Mouse (Mus musculus) heart, embryonic 14.5 days (tissue): Measurements from ENCODE around the gene Trmt10b. TPM values are rescaled to one million over a fixed set of nuclear protein-coding genes. Genes with fewer than 3 reads are reported as not detected.

ENCODE experiments used
- ATAC-seq: fragments of 200-750 bp; cut with Nextera tagmentation; 2 replicates; pipeline ENCODE4 v1.8.0; 2017; ENCODE audit warnings: low read depth, moderate TSS enrichment; ENCODE audit not compliant: insufficient number of reproducible peaks, insufficient read depth, low FRiP score
- H3K27ac ChIP-seq, 2 experiments: fragments of 200-500 bp in 1 of 2; fragments of 300-500 bp in 1 of 2; sonication (generic) in 1 of 2; replicated peaks in 1 of 2; 2 replicates each; pipeline ENCODE4 v1.5.1; 2012 to 2014; ENCODE audit warnings: low read depth in 2 of 2, low read length in 2 of 2, control low read depth in 1 of 2, mild to moderate bottlenecking in 1 of 2, mixed read lengths in 1 of 2; ENCODE audit not compliant: control insufficient read depth in 1 of 2, insufficient read depth in 1 of 2
- H3K27me3 ChIP-seq: fragments of 300-500 bp; sonication (generic); 2 replicates; pipeline ENCODE4 v1.6.1; 2014; ENCODE audit warnings: mild to moderate bottlenecking, low read length, control low read depth; ENCODE audit not compliant: control insufficient read depth, insufficient read depth
- H3K36me3 ChIP-seq: fragments of 300-500 bp; sonication (generic); 2 replicates; pipeline ENCODE4 v1.6.1; 2014; ENCODE audit warnings: mild to moderate bottlenecking, control low read depth, low read length, mixed read lengths; ENCODE audit not compliant: control insufficient read depth, insufficient read depth
- H3K4me1 ChIP-seq, 2 experiments: fragments of 200-500 bp in 1 of 2; fragments of 300-500 bp in 1 of 2; sonication (generic) in 1 of 2; 2 replicates each; pipeline ENCODE4 v1.6.1; 2012 to 2014; ENCODE audit warnings: low read length in 2 of 2, control low read depth in 1 of 2, mixed read lengths in 1 of 2; ENCODE audit not compliant: control insufficient read depth in 2 of 2, insufficient read depth in 2 of 2
- H3K4me2 ChIP-seq: fragments of 300-500 bp; sonication (generic); 2 replicates; pipeline ENCODE4 v1.6.1; 2014; ENCODE audit warnings: mild to moderate bottlenecking, low read length
- H3K4me3 ChIP-seq, 2 experiments: fragments of 200-500 bp in 1 of 2; fragments of 300-500 bp in 1 of 2; sonication (generic) in 1 of 2; 2 replicates each; pipeline ENCODE4 v1.5.1; 2012 to 2014; ENCODE audit warnings: low read length in 2 of 2, mild to moderate bottlenecking in 2 of 2, control low read depth in 1 of 2, low read depth in 1 of 2, moderate library complexity in 1 of 2; ENCODE audit not compliant: control insufficient read depth in 1 of 2, insufficient read depth in 1 of 2
- H3K9ac ChIP-seq: fragments of 300-500 bp; sonication (generic); 2 replicates; pipeline ENCODE4 v1.6.1; 2014; ENCODE audit warnings: mild to moderate bottlenecking, low read length
- H3K9me3 ChIP-seq: fragments of 300-500 bp; sonication (generic); 2 replicates; pipeline ENCODE4 v1.6.1; 2016; ENCODE audit warnings: low read length, control low read depth; ENCODE audit not compliant: control insufficient read depth
- WGBS: fragments of 180-500 bp; shearing (Covaris S2); extraction: QIAGEN DNeasy Blood & Tissue Kit; methylation state at CpG from one replicate; pipeline ENCODE4 v1.1.7; 2014; 5-methylcytosine and 5-hydroxymethylcytosine counted together
- polyA plus RNA-seq: library from polyadenylated mRNA; unstranded; fragments of >200 nt; fragmentation: Nextera tagmentation; extraction: Ambion mirVana; gene quantifications from 2 replicates; pipeline ENCODE4 v1.2.1, GENCODE M21; 2014

Gene Trmt10b
- 10.1 and 10.6 TPM in 2 replicates for polyA plus RNA-seq

DNA sequence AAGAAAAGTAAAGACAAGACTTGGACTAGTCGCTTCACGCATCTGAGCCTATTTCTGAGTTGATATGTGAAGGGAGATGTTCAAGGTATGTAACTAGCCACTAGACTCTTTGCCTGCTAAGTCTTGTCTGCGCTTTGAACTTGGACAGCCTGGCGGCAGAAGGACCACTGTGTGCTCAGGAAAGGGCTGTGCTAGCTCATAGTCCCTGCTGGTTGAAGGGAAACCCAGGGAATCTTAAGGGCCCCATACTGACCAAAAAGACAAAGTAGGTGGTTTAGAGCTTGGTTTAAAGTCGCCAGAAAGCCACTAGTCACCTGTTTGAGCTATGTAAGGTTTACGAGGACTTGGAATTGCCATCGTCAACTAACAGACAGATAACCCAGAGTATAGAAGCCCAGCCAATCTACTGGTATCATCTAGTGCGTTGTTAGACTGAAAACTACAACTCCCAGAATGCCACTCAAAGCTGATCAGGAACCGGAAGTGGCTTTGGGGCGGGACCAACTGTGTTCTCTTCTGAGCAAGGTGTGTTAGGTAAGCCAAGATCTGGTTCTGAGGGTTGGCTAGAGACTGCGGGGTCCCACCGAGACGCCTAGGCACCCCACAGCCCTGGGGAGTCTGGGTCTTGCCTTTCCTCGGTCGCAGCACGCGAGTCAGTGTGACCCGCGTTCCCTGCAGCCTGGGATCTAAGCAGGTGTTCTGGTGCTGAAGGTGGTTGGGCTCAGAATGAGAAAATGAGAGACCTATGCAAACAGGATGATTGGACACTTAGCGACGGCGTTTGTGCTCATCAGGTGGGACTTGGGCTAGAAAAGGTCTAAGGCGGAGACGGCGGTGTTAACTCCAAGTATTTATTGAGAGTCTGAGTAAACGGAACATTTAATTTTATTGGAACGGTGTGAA, at the start of gene Trmt10b:
Gene Trmt10b, plus strand, starts transcription at position 466 of the 903 bp plus-strand sequence.
- H3K27ac ChIP-seq, result no peak within 1 kb of the TSS
- H3K9me3 ChIP-seq, result no peaks in the 10 kb centered on the region
- WGBS, result 20% methylated on average over 27 of the region's 27 CpGs
- H3K27me3 ChIP-seq, result no peaks in the 10 kb centered on the region
- peak within 1 kb of the TSS; percentile 85 for H3K9ac ChIP-seq
- peak within 1 kb of the TSS; percentile 95 for H3K4me3 ChIP-seq
- peaks cover 20% of the 10 kb centered on the region for H3K36me3 ChIP-seq
- ATAC-seq, result no peak
- peak within 1 kb of the TSS; percentile 77 for H3K4me2 ChIP-seq
- H3K4me1 ChIP-seq, result peaks cover 0 to 4% of the 10 kb centered on the region in 2 experiments; a peak in 1 of 4 replicates

DNA sequence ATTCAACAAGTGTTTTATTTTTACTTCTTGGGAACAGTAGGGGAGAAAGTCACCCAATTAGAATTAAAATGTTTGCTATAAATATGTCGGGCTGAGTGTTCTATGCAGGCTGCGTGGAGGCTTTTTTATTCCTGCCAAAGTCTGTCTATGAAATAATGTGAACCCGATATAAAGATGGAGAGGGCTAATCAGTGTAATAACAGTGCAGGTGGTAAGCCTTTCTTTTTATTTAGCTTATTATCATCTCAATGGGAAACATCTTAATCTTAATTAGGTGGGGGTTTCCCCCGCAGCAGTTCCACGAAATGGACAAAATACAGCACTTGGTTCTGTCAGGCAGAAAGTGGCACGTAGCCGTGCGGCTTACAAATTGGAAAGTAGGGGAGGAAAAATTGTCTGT, 45.7 kb upstream of the Trmt10b start:
- no peaks in the 10 kb centered on the region for H3K27me3 ChIP-seq
- 91% methylated on average over 8 of the region's 8 CpGs for WGBS
- H3K9ac ChIP-seq, result no peak overlapping the region
- no peak overlapping the region for H3K27ac ChIP-seq
- peaks cover 7 to 15% of the 10 kb centered on the region in 2 experiments for H3K4me1 ChIP-seq
- H3K4me3 ChIP-seq, result no peak overlapping the region
- no peak for ATAC-seq
- H3K36me3 ChIP-seq, result no peaks in the 10 kb centered on the region
- H3K4me2 ChIP-seq, result no peak overlapping the region
- no peaks in the 10 kb centered on the region for H3K9me3 ChIP-seq

DNA sequence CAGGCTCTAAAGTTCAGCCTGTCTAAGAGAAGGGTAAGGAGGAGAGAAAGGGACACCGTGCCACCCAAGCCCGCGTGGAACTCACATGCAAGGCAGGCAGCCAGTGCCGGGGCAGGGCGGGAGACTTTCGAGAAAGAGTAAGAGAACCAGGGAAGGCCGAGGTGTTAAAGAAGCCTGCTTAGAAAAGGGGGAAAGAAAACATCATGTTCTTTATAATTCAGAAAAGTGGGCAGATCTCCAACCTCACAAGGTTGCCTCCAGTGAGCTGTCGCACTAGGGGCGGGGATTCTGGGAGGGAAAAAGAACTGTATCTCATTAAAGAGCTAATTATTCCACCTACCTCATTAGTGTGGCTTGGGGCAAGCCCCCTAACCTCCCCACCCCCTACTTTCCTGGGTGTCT, 44.1 kb upstream of the Trmt10b start:
- Histone ChIP-seq H3K9ac (no peak overlapping the region), H3K27ac (no peak overlapping the region), H3K9me3 (no peaks in the 10 kb centered on the region), H3K36me3 (no peaks in the 10 kb centered on the region), H3K4me2 (no peak overlapping the region), H3K4me1 (peaks cover 9 to 15% of the 10 kb centered on the region in 2 experiments), H3K27me3 (no peaks in the 10 kb centered on the region), H3K4me3 (no peak overlapping the region)
- 76% methylated on average over 9 of the region's 9 CpGs for WGBS
- ATAC-seq, result no peak

DNA sequence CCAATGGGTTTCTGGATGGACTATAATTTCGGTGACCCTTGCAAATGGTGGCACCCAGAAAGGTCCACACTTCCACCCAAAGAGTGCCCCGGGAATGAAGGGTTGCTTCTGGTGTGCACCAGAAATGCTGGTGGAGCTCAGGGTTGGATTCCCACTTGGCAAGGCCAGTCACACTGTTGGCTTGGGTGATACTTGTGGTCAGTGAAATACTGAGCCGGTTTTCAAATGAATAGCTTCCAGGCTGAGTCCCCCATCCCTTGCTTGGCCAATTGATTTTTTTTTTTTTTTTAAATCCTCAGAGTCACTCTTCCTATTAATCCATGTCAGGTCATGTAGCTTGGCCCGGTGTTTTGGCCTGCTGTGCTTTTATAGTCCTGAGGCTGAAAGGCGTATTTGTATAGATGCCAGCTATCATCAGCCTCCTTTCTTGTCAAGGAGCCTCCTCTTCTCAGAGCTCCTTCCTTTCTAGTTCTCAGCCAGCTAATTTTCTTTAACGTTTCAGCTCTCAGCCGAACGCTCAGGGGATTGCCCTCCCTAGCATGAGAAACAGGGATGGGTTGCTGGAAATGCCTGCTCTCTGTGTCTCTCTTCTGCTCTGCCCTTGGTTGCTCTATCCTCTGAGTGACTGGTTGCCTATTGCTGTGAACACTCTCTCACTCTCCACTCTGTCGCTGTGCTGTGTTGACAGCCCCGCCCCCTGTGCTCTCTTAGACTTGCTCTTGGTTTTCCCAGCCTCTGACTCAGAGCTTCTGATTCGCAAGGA, 42.9 kb upstream of the Trmt10b start:
- Histone ChIP-seq H3K4me3 (no peak overlapping the region), H3K4me2 (peak overlapping the region; percentile 41; the same call in 1 of the 2 replicates), H3K9ac (no peak overlapping the region), H3K4me1 (peaks cover 11 to 22% of the 10 kb centered on the region in 2 experiments), H3K27ac (peak overlapping the region; percentile 35 to 45; a peak in 3 of 4 replicates), H3K36me3 (no peaks in the 10 kb centered on the region), H3K9me3 (no peaks in the 10 kb centered on the region), H3K27me3 (no peaks in the 10 kb centered on the region)
- ATAC-seq, result no peak
- WGBS, result 35% methylated on average over 11 of the region's 11 CpGs

DNA sequence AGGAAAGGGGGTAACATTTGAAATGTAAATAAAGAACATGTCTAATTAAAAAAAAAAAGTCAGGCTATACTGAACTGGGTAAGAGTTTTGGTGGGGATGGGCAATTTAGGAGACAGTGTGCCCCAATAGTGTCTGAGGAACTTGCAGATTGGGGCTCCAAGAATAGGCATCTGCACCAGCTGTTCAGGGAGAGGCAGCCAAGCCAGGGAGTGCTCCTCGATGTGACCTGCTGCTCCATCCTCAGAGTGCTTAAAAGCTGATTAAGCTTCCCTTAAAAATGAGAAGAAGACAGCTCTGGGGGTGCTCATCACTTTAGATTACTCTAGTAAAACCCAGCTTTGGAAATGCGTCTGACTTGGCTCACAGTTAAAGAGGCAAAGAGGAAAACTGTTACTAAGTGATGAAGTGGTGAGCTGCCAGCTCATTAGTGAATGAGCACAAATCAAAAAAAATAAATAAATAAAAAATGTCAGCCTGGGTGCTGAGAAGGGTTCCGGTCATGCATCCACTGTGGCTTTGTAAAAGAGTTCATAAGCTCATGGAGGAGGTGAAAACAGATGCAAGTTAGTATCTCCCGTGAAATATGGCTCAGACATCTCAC, 37.6 kb upstream of the Trmt10b start:
- WGBS, result 52% methylated on average over 4 of the region's 4 CpGs

DNA sequence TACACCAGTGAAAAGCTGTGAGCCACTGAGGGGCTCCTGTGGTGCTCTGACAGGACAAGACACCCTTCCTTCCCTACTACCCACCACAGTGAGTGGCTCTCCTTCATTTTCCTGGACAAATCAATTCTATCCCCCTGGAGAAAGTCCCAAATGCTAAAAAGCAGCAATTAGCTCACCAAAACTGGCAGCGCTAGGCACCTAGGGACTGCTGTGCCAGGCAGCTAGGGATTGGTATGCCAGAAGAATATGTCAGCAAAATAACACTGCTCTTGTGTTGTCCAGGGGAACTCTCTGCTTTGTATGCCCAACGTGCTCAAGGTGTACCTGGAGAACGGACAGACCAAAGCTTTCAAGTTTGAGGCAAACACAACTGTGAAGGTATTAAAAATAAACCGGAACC, 35.4 kb upstream of the Trmt10b start:
- 91% methylated on average over 4 of the region's 4 CpGs for WGBS
- no peaks in the 10 kb centered on the region for H3K36me3 ChIP-seq
- H3K4me1 ChIP-seq, result peaks cover 9 to 22% of the 10 kb centered on the region in 2 experiments

More for the DNA sequence above, 37.6 kb upstream of the Trmt10b start:
- no peak for ATAC-seq
- H3K27ac ChIP-seq, result no peak overlapping the region
- no peak overlapping the region for H3K4me2 ChIP-seq
- H3K36me3 ChIP-seq, result no peaks in the 10 kb centered on the region
- no peak overlapping the region for H3K4me3 ChIP-seq
- peaks cover 11 to 30% of the 10 kb centered on the region in 2 experiments for H3K4me1 ChIP-seq
- H3K27me3 ChIP-seq, result no peaks in the 10 kb centered on the region
- no peaks in the 10 kb centered on the region for H3K9me3 ChIP-seq
- H3K9ac ChIP-seq, result no peak overlapping the region

DNA sequence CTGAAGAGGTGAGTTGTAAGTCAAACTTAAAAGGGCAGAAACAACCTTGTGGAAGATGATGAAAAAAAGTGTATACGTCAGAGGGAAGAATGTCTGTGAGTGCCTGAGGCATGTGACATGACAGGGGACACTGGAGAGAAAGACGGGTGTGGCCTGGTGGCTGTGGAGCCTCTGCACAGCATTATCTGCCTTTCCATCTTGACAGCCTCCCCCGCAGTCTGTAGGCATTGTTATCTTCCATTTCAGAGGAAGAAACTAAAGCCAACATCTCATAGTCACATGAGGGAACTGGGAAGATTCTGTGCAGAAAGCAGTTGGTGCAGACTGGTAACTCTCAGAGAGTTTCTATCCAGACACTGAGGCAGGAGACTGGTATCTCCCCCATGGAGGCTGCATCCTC, 29.0 kb upstream of the Trmt10b start:
- Histone ChIP-seq H3K36me3 (no peaks in the 10 kb centered on the region), H3K27me3 (no peaks in the 10 kb centered on the region), H3K9ac (no peak overlapping the region), H3K9me3 (no peaks in the 10 kb centered on the region), H3K4me1 (peaks cover 7% of the 10 kb centered on the region in 2 experiments), H3K27ac (no peak overlapping the region), H3K4me3 (no peak overlapping the region), H3K4me2 (no peak overlapping the region)
- no peak for ATAC-seq
- WGBS, result 38% methylated on average over 3 of the region's 3 CpGs

More for the DNA sequence above, 35.4 kb upstream of the Trmt10b start:
- Histone ChIP-seq H3K27ac (no peak overlapping the region), H3K27me3 (no peaks in the 10 kb centered on the region), H3K9me3 (no peaks in the 10 kb centered on the region), H3K4me2 (no peak overlapping the region), H3K4me3 (no peak overlapping the region), H3K9ac (no peak overlapping the region)
- ATAC-seq, result no peak
